Mouse (Mus musculus) neural tube, embryonic 11.5 days (tissue): ENCODE measurements around the gene Adk. TPM values are rescaled to one million over a fixed set of nuclear protein-coding genes. Genes with fewer than 3 reads are reported as not detected.
A peak's percentile ranks its signal among the peaks of the same experiment; 100 is the strongest.

ENCODE experiments used
- ATAC-seq: fragments of 200-750 bp; cut with Nextera tagmentation; 2 replicates; pipeline ENCODE4 v1.8.0; 2017; ENCODE audit warnings: moderate number of reproducible peaks, mild to moderate bottlenecking, moderate TSS enrichment, moderate library complexity; ENCODE audit not compliant: insufficient read depth, low FRiP score, low TSS enrichment
- DNase-seq: peaks from one replicate; pipeline ENCODE4 v3.0.0-alpha.2; 2015; ENCODE audit warnings: low spot score
- H3K27ac ChIP-seq: fragments of 300-500 bp; sonication (generic); 2 replicates; pipeline ENCODE4 v1.5.1; 2014; ENCODE audit warnings: low read depth, mild to moderate bottlenecking, low read length
- H3K27me3 ChIP-seq: fragments of 300-500 bp; sonication (generic); 2 replicates; pipeline ENCODE4 v1.6.1; 2014; ENCODE audit warnings: mild to moderate bottlenecking, low read length, mixed read lengths; ENCODE audit not compliant: control insufficient read depth, insufficient read depth
- H3K36me3 ChIP-seq: fragments of 300-500 bp; sonication (generic); 2 replicates; pipeline ENCODE4 v1.6.1; 2014; ENCODE audit warnings: mild to moderate bottlenecking, low read length, moderate library complexity, mixed read lengths; ENCODE audit not compliant: control insufficient read depth, insufficient read depth
- H3K4me1 ChIP-seq: fragments of 300-500 bp; sonication (generic); 2 replicates; pipeline ENCODE4 v1.6.1; 2014; ENCODE audit warnings: low read length, mixed read lengths; ENCODE audit not compliant: control insufficient read depth, insufficient read depth
- H3K4me2 ChIP-seq: fragments of 300-500 bp; sonication (generic); 2 replicates; pipeline ENCODE4 v1.6.1; 2014; ENCODE audit warnings: low read depth, mild to moderate bottlenecking, moderate library complexity
- H3K4me3 ChIP-seq: fragments of 300-500 bp; sonication (generic); 2 replicates; pipeline ENCODE4 v1.5.1; 2014; ENCODE audit warnings: low read depth, low read length
- H3K9ac ChIP-seq: fragments of 300-500 bp; sonication (generic); 2 replicates; pipeline ENCODE4 v1.6.1; 2014; ENCODE audit warnings: mild to moderate bottlenecking, low read length
- H3K9me3 ChIP-seq: fragments of 300-500 bp; sonication (generic); 2 replicates; pipeline ENCODE4 v1.6.1; 2016; ENCODE audit warnings: low read length; ENCODE audit not compliant: control insufficient read depth
- WGBS: fragments of 180-500 bp; shearing (Covaris S2); extraction: QIAGEN DNeasy Blood & Tissue Kit; methylation state at CpG from one replicate; pipeline ENCODE4 v1.1.7; 2014; 5-methylcytosine and 5-hydroxymethylcytosine counted together
- polyA plus RNA-seq: library from polyadenylated mRNA; unstranded; fragments of >200 nt; fragmentation: Nextera tagmentation; extraction: Ambion mirVana; gene quantifications from 2 replicates; pipeline ENCODE4 v1.2.1, GENCODE M21; 2014

The Adk gene
- polyA plus RNA-seq, 1 experiment from 2014 or later, result 106 TPM

GRCm38 (mm10) chr14:21053151-21053550, 777 bp downstream of the Adk start:
- DNase-seq, result no peak
- WGBS, result 13% methylated on average over 8 of the region's 8 CpGs

GRCm38 (mm10) chr14:21053586-21053985, 1.2 kb downstream of the Adk start:
- ATAC-seq (no peak), DNase-seq (no peak)
- H3K36me3 ChIP-seq, result no peaks in the 10 kb centered on the region

More at GRCm38 (mm10) chr14:21053151-21053550, 777 bp downstream of the Adk start:
- Histone ChIP-seq H3K4me3 (peak overlapping the region; percentile 87), H3K27ac (no peak overlapping the region), H3K4me2 (peak overlapping the region; percentile 93), H3K9ac (peak overlapping the region; percentile 76), H3K36me3 (no peaks in the 10 kb centered on the region), H3K27me3 (no peaks in the 10 kb centered on the region), H3K4me1 (peaks cover 2% of the 10 kb centered on the region; the same call in 1 of the 2 replicates), H3K9me3 (no peaks in the 10 kb centered on the region)
- no peak for ATAC-seq

GRCm38 (mm10) chr14:21058972-21059371, 6.6 kb downstream of the Adk start:
- DNase-seq, result no peak
- no peaks in the 10 kb centered on the region for H3K27me3 ChIP-seq
- no peaks in the 10 kb centered on the region for H3K9me3 ChIP-seq
- no peaks in the 10 kb centered on the region for H3K4me1 ChIP-seq
- no peaks in the 10 kb centered on the region for H3K36me3 ChIP-seq
- no peak overlapping the region for H3K4me3 ChIP-seq
- no peak overlapping the region for H3K9ac ChIP-seq
- no peak overlapping the region for H3K4me2 ChIP-seq
- no peak overlapping the region for H3K27ac ChIP-seq
- ATAC-seq, result no peak
- WGBS, result 87% methylated on average over 2 of the region's 2 CpGs

More at GRCm38 (mm10) chr14:21053586-21053985, 1.2 kb downstream of the Adk start:
- peak overlapping the region; percentile 93; the same call in 1 of the 2 replicates for H3K4me2 ChIP-seq
- no peaks in the 10 kb centered on the region for H3K27me3 ChIP-seq
- H3K9me3 ChIP-seq, result no peaks in the 10 kb centered on the region
- H3K27ac ChIP-seq, result no peak overlapping the region
- 50% methylated on average over 7 of the region's 7 CpGs for WGBS
- H3K4me1 ChIP-seq, result peaks cover 2% of the 10 kb centered on the region; the same call in 1 of the 2 replicates
- H3K9ac ChIP-seq, result no peak overlapping the region
- peak overlapping the region; percentile 87; the same call in 1 of the 2 replicates for H3K4me3 ChIP-seq

DNA sequence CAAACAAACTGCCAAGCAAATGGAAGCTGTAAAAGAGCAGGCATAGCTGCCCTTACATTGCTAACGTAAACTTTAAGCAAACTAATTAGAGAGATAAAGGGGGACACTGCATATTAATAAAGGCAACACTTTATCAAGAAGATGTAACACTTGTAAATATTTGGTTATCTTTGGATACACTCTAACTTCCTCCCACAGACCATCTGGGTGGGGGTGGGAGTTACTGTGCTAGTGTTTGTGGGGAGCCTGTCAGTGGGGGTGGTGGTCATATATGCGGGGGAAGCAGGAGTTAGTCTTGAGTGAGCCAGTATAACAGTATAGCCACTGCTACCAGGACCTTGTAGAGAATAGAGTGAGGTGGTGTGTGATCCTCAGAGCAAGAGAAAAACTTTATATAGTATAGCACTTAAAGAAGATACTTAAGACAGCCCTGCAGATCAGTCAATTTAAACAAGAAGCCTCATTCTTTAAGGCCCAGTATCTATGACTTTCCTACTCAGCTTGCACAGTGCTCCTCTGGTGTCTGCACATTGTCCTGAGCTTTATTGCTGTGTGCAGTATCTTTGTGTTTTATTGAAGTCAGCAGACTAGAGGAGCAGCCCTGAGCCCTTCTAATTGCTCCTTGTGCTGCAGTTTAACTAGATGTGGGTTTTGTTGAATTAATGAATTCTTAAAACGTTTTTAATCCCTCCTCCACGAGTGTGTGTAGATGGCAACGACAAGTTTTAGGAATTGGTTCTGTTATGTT, 10.6 kb downstream of the Adk start:
- ATAC-seq (no peak), DNase-seq (no peak)
- H3K4me1 ChIP-seq, result no peaks in the 10 kb centered on the region
- no peaks in the 10 kb centered on the region for H3K27me3 ChIP-seq
- no peak overlapping the region for H3K4me2 ChIP-seq
- no peaks in the 10 kb centered on the region for H3K9me3 ChIP-seq
- no peak overlapping the region for H3K9ac ChIP-seq
- H3K27ac ChIP-seq, result no peak overlapping the region
- 74% methylated on average over 5 of the region's 5 CpGs for WGBS
- no peaks in the 10 kb centered on the region for H3K36me3 ChIP-seq
- H3K4me3 ChIP-seq, result no peak overlapping the region

DNA sequence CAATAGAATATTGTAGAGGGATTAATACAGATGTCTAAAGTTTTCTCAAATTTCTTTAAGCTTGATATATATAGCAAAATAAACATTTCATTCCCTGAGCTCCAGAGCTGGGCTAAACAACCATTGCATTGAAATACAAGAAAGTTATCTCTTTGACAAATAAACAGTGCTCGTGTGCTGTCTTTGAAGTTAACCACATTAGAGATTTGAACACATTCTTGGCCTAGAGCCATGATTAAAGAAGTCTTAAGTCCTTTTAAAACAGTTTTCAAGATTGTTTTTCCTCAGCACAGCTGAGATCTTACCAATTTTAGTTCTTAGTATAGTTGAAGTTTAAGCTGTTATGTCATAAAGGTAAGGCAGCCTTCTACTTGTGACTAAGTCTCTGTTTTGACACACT, 11.9 kb downstream of the Adk start:
- 64% methylated on average over 1 of the region's 1 CpGs for WGBS
- Histone ChIP-seq H3K27ac (no peak overlapping the region), H3K36me3 (no peaks in the 10 kb centered on the region), H3K4me2 (no peak overlapping the region), H3K4me3 (no peak overlapping the region), H3K9ac (no peak overlapping the region), H3K27me3 (no peaks in the 10 kb centered on the region), H3K4me1 (no peaks in the 10 kb centered on the region), H3K9me3 (no peaks in the 10 kb centered on the region)
- DNase-seq, result no peak
- ATAC-seq, result no peak

GRCm38 (mm10) chr14:21065490-21066162, 13.3 kb downstream of the Adk start:
- H3K4me1 ChIP-seq, result no peaks in the 10 kb centered on the region
- no peaks in the 10 kb centered on the region for H3K36me3 ChIP-seq
- no peak overlapping the region for H3K4me2 ChIP-seq
- no peaks in the 10 kb centered on the region for H3K9me3 ChIP-seq
- DNase-seq (no peak), ATAC-seq (no peak)
- H3K27ac ChIP-seq, result no peak overlapping the region
- WGBS, result 84% methylated on average over 8 of the region's 8 CpGs
- H3K27me3 ChIP-seq, result no peaks in the 10 kb centered on the region
- no peak overlapping the region for H3K9ac ChIP-seq
- H3K4me3 ChIP-seq, result no peak overlapping the region

DNA sequence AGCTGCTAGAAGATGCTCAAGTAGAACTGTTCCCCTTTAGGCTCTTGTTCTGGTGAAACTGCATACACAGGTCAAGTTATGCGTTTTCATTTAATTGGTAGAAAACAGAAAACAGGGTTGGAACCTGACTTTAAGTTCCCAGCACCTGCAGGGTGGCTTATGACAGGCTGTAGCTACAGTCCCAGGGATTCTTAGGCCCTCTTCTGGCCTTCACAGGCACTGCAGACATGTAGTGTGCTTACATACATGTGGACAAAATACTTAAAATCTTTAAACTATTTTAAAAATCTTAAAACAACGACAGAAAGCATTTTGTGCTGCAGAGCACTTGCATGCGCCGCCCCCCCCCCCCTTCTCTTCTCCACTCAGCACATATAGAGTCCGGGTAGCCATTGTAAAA, 17.2 kb downstream of the Adk start:
- Histone ChIP-seq H3K4me1 (no peaks in the 10 kb centered on the region), H3K36me3 (no peaks in the 10 kb centered on the region), H3K4me3 (no peak overlapping the region), H3K4me2 (no peak overlapping the region), H3K27ac (no peak overlapping the region), H3K9ac (no peak overlapping the region), H3K27me3 (no peaks in the 10 kb centered on the region), H3K9me3 (no peaks in the 10 kb centered on the region)
- DNase-seq, result no peak
- no peak for ATAC-seq
- WGBS, result 88% methylated on average over 5 of the region's 5 CpGs

GRCm38 (mm10) chr14:21073981-21074380, 21.6 kb downstream of the Adk start:
- Histone ChIP-seq H3K4me1 (no peaks in the 10 kb centered on the region), H3K4me3 (no peak overlapping the region), H3K27me3 (no peaks in the 10 kb centered on the region), H3K27ac (no peak overlapping the region), H3K36me3 (no peaks in the 10 kb centered on the region), H3K9me3 (no peaks in the 10 kb centered on the region), H3K9ac (no peak overlapping the region), H3K4me2 (no peak overlapping the region)
- WGBS, result 76% methylated on average over 3 of the region's 3 CpGs
- ATAC-seq (no peak), DNase-seq (no peak)
